Mouse (Mus musculus) thymus, postnatal 0 days (tissue): Measurements from ENCODE around the gene Pbp2. TPM values are rescaled to one million over a fixed set of nuclear protein-coding genes. Genes with fewer than 3 reads are reported as not detected.

Experiments
- DNase-seq: peaks from one replicate; pipeline ENCODE4 v3.0.0-alpha.2; 2015; ENCODE audit warnings: low spot score
- polyA plus RNA-seq: library from polyadenylated mRNA; unstranded; fragments of >200 nt; fragmentation: Nextera tagmentation; extraction: Ambion mirVana; gene quantifications from 2 replicates; pipeline ENCODE4 v1.2.1, GENCODE M21; 2015

Gene Pbp2
- polyA plus RNA-seq, 1 experiment from 2014 or later: not detected

- DNase-seq: no peak
These were observed 7.6 kb downstream of the Pbp2 start for GRCm38 (mm10) chr6:135302421-135303125.

DNA sequence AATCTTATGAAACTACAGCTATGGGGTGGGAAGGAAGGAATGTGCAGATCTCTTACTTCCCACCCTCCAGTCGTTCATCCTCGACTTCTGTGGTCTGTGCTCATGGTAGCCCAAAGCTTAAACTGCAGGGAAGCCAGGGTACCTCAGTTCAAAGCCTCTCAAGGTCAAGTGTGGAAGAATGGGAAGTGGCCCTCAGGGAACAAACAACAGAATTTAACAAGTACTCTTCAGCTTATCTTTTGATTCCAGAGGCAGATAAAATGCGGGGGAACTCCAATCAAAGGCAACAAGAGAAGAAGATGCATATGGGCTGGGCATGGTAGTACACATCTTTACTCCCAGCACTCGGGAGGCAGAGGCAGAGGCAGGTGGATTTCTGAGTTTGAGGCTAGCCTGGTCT lies 9.7 kb downstream of the Pbp2 start:
- no peak for DNase-seq

GRCm38 (mm10) chr6:135299024-135299550 lies 11.1 kb downstream of the Pbp2 start:
- DNase-seq: no peak

- DNase-seq: no peak
These were observed 12.6 kb downstream of the Pbp2 start for GRCm38 (mm10) chr6:135297570-135297969.

- DNase-seq: no peak
These were observed 13.9 kb downstream of the Pbp2 start for GRCm38 (mm10) chr6:135296267-135296666.

GRCm38 (mm10) chr6:135295082-135295861 lies 14.9 kb downstream of the Pbp2 start:
- DNase-seq: no peak

- no peak for DNase-seq
These were observed 16.1 kb downstream of the Pbp2 start for GRCm38 (mm10) chr6:135294150-135294549.

DNA sequence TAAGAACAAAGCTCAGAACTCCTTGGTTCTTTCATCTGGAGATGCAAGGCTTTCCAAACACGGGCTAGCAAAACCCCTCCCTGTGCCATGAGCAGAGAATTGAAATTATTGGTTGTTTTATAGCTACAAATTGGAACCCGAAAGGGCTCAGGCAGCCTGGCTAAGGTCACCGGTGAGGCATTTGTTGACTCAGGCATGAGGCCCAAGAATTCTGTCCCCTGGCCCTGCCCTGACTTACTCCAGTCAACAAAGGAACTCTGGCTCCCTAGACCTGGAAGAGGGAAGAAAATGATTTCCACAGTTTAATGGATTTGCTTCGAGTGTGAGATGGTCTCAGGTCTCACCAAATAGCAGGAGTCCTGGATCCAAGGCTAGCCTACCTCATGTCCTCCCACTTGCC lies 17.8 kb downstream of the Pbp2 start:
- DNase-seq: no peak

DNA sequence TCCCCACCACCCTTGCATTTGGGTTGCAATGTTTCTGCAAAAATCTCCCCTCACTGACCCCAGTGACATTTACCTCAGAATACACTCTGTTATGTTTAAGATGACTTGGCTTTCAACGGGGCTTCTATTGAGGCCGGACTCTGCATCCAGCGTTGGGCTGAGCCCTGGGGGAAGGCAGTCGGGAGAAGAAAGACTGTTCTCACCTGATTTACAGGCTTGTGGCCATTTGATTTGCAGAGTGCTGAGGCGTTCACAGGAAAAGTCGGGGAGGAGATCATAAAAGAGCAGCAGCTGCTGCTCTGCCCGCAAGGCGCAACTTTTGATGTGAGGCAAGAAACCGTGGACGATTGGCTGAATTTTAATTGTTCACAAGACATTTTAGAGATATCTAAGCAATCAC lies 30.3 kb downstream of the Pbp2 start:
- DNase-seq: peak; percentile 24

GRCm38 (mm10) chr6:135279286-135279685 lies 30.9 kb downstream of the Pbp2 start:
- no peak for DNase-seq

DNA sequence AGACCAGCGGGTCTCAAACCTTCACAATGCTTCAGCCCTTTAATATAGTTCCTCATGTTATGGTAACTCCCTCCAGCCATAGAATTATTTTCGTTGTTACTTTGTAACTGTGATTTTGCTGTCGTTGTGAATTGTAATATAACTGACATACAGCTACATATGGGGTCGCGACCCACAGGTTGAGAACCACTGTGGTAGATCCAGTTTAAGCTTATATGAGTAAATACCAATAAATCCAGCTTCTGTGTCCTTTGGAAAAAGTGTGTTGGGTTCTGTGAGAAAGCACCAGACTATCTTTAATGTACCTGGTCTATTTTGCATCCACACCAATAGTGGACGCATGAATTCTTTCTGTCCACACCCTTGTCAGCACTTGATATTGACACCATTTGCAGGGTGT lies 31.9 kb downstream of the Pbp2 start:
- DNase-seq: no peak

GRCm38 (mm10) chr6:135276474-135277295 lies 33.5 kb downstream of the Pbp2 start:
- no peak for DNase-seq

GRCm38 (mm10) chr6:135275231-135275630 lies 35.0 kb downstream of the Pbp2 start:
- no peak for DNase-seq

DNA sequence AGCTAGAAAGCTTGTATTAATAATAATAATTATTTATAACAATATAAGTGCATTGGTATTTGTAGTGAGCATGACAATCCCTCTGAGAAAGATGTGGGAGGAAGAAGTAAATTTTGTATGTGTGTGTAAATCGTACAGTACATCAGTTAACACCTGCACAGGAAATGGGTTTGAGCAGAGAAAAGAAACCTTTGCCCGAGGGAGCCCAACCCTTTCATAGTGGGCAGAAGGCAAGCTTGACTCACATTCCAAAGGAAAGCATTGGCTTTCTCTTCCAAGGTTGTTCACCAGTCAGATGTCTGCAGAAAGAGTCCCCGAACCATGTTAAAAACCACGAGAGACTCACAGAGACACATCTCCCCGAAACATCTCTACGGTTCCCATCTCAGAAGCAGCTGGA lies 37.1 kb downstream of the Pbp2 start:
- peak; percentile 59 for DNase-seq

- no peak for DNase-seq
These were observed 38.4 kb downstream of the Pbp2 start for GRCm38 (mm10) chr6:135271761-135272160.

- DNase-seq: no peak
These were observed 40.6 kb downstream of the Pbp2 start for GRCm38 (mm10) chr6:135269626-135270025.

- DNase-seq: no peak
These were observed 41.8 kb downstream of the Pbp2 start for GRCm38 (mm10) chr6:135268392-135268791.

DNA sequence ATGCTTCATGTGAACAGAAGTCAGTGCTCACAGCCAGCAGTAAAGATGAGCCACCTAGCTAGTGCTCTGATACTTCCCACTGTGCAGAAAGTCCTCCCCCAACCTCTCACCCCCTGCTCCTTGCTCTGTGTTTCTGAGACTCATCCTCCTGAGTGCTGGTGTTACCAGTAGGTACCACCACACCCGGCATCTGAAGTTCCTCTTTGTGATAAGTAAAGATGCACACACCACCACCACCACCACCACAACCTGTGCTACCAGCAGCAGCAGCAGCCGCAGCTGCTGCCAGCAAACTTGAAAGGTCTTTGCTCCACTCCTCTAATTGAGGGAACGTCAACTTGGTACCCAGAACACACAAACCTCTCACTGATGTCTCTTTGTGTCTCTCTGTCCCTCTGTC lies 43.0 kb downstream of the Pbp2 start:
- peak; percentile 64 for DNase-seq

GRCm38 (mm10) chr6:135266056-135266455 lies 44.1 kb downstream of the Pbp2 start:
- DNase-seq: no peak

DNA sequence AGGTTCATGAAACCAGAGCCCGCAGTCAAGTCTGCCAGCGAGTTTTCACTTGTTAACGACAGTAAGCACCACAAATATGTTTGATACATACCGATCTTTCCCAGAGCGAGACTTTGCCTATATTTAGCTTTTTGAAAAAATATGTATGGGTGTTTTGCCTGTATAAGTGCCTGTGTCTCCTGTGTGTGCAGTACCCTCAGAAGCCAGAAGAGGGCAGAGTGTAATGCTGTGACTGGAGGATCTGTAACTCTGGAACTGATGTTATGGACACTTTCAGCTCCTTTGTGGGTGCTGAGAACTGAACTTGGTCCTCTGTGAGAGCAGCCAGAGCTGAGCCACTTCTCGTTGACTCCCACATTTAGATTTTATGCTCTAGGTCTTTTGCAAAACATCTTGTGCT lies 46.1 kb downstream of the Pbp2 start:
- no peak for DNase-seq

- no peak for DNase-seq
These were observed 47.6 kb downstream of the Pbp2 start for GRCm38 (mm10) chr6:135262565-135262964.

DNA sequence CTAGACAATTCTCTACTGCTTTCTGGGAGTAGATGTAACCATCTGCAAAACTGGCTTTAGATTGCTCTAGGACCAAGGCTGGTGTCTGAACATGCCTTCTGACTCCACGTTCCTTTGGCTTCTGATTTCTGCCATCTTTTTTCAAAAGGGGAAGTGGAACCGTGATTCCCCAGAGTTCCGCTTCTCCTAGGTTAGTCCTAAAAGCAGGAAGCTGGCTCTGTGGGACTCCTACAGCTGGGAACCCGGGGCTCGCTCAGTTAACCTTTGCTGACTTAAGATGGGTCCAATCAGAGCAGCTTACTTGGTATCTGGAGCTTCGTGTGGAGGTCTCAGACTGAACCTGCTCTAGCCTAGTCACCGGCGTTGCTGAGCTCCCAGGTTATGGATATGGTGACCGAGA lies 49.1 kb downstream of the Pbp2 start:
- no peak for DNase-seq
